Mouse (Mus musculus) heart, embryonic 16.5 days (tissue): ENCODE measurements around the gene Map7. TPM values are rescaled to one million over a fixed set of nuclear protein-coding genes. Genes with fewer than 3 reads are reported as not detected.

Experiments
- ATAC-seq: fragments of 200-750 bp; cut with Nextera tagmentation; replicated peaks from 2 replicates; pipeline ENCODE4 v1.8.0; 2017; ENCODE audit warnings: moderate number of reproducible peaks; ENCODE audit not compliant: insufficient read depth, low FRiP score; ENCODE audit errors: extremely low read depth
- H3K27ac ChIP-seq: fragments of 300-500 bp; sonication (generic); 2 replicates; pipeline ENCODE4 v1.5.1; 2014; ENCODE audit warnings: mild to moderate bottlenecking, low read length, control low read depth, moderate library complexity
- H3K27me3 ChIP-seq: fragments of 300-500 bp; sonication (generic); 2 replicates; pipeline ENCODE4 v1.6.1; 2014; ENCODE audit warnings: low read length, mixed read lengths; ENCODE audit not compliant: control insufficient read depth, insufficient read depth
- H3K36me3 ChIP-seq: fragments of 300-500 bp; sonication (generic); 2 replicates; pipeline ENCODE4 v1.6.1; 2014; ENCODE audit not compliant: control insufficient read depth, insufficient read depth
- H3K4me1 ChIP-seq: fragments of 300-500 bp; sonication (generic); 2 replicates; pipeline ENCODE4 v1.6.1; 2014; ENCODE audit warnings: low read length, mixed read lengths; ENCODE audit not compliant: control insufficient read depth, insufficient read depth
- H3K4me2 ChIP-seq: fragments of 300-500 bp; sonication (generic); 2 replicates; pipeline ENCODE4 v1.6.1; 2014; ENCODE audit warnings: low read depth, mild to moderate bottlenecking, control low read depth, low read length
- H3K4me3 ChIP-seq: fragments of 300-500 bp; sonication (generic); 2 replicates; pipeline ENCODE4 v1.5.1; 2014; ENCODE audit warnings: mild to moderate bottlenecking, control low read depth, low read length
- H3K9ac ChIP-seq: fragments of 300-500 bp; sonication (generic); 2 replicates; pipeline ENCODE4 v1.6.1; 2014; ENCODE audit warnings: low read length, control low read depth
- H3K9me3 ChIP-seq: fragments of 300-500 bp; sonication (generic); replicated peaks from 2 replicates; pipeline ENCODE4 v1.6.1; 2016; ENCODE audit warnings: low read length; ENCODE audit not compliant: control insufficient read depth
- WGBS: fragments of 180-500 bp; shearing (Covaris S2); extraction: QIAGEN DNeasy Blood & Tissue Kit; methylation state at CpG from one replicate; pipeline ENCODE4 v1.1.7; 2014; 5-methylcytosine and 5-hydroxymethylcytosine counted together
- polyA plus RNA-seq: library from polyadenylated mRNA; unstranded; fragments of >200 nt; fragmentation: Nextera tagmentation; extraction: Ambion mirVana; gene quantifications from 2 replicates; pipeline ENCODE4 v1.2.1, GENCODE M21; 2015

The Map7 gene
- polyA plus RNA-seq, 1 experiment from 2014 or later, result 7.6 TPM

DNA sequence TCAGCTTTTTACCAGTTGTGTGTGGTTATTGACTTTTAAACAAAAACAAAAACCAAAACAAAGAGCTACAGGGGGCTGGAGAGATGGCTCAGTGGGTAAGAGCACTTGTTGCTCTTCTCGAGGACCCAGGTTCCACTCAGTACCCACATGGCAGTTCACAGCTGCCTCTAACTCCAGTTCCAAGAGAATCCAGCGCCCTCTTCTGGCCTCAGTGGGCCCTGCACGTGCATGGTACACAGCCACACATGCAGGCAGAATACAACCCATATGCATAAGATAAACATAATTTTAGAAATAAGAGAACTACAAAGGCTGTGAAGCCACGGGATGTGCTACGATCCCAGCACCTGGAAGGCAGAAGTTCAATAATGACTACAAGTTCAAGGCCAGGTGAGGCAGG, 147.7 kb downstream of the Map7 start:
- H3K27me3 ChIP-seq, result no peaks in the 10 kb centered on the region
- no peak overlapping the region for H3K9ac ChIP-seq
- WGBS, result 72% methylated on average over 5 of the region's 5 CpGs
- H3K4me3 ChIP-seq, result no peak overlapping the region
- no peak for ATAC-seq
- peaks cover 7% of the 10 kb centered on the region for H3K4me1 ChIP-seq
- H3K9me3 ChIP-seq, result no peaks in the 10 kb centered on the region; the same call in 1 of the 2 replicates
- H3K4me2 ChIP-seq, result no peak overlapping the region
- no peak overlapping the region for H3K27ac ChIP-seq
- H3K36me3 ChIP-seq, result no peaks in the 10 kb centered on the region

DNA sequence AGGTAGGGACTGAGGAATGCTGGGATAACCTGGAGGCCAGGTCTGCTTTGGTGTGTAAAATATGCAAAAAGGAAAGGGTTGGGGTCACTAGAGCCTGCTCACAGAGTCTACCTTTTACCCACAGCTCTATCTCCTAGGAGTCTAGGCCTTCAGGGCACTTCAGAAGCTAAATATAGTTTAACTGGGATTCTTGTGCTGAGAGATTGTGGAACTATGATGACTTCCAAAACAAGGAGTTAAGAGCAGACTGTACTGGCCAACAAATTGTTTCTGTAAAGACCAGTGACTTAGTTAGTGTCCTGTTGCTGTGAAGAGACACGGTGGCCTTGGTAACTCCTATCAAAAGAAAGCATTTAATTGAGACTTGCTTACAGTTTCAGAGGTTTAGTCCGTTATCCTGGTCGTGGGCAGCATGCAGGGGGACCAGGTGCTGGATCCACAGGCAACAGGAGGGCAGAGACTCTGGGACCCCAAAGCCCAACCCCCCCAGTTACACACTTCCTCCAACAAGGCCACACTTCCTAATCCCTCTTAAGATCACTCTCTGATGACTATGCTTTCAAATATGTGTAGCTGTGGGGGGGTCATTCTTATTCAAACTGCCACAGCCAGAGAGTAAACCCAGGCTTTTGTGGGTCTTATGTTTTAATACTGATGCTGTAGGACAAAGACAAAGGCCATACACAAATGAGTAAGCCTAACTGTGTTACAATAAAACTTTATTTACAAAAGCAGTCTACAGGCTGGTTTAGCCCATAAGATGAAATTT, 150.1 kb downstream of the Map7 start:
- Histone ChIP-seq H3K27me3 (no peaks in the 10 kb centered on the region), H3K4me2 (peak overlapping the region; percentile 47; the same call in 1 of the 2 replicates)

GRCm38 (mm10) chr10:20299114-20299513, 150.8 kb downstream of the Map7 start:
- Histone ChIP-seq H3K4me3 (no peak overlapping the region), H3K4me2 (no peak overlapping the region), H3K36me3 (no peaks in the 10 kb centered on the region), H3K9ac (no peak overlapping the region), H3K9me3 (no peaks in the 10 kb centered on the region; the same call in 1 of the 2 replicates), H3K27ac (peak overlapping the region; percentile 93; the same call in 1 of the 2 replicates), H3K27me3 (no peaks in the 10 kb centered on the region), H3K4me1 (peaks cover 7% of the 10 kb centered on the region)
- 81% methylated on average over 5 of the region's 5 CpGs for WGBS
- no peak for ATAC-seq

More for the DNA sequence above, 150.1 kb downstream of the Map7 start:
- Histone ChIP-seq H3K4me1 (peaks cover 7% of the 10 kb centered on the region), H3K4me3 (no peak overlapping the region), H3K9me3 (no peaks in the 10 kb centered on the region; the same call in 1 of the 2 replicates), H3K27ac (peak overlapping the region; percentile 93), H3K36me3 (no peaks in the 10 kb centered on the region), H3K9ac (no peak overlapping the region)
- 29% methylated on average over 3 of the region's 3 CpGs for WGBS
- ATAC-seq, result peak; percentile 89

- Histone ChIP-seq H3K9me3 (no peaks in the 10 kb centered on the region), H3K4me3 (peak overlapping the region; percentile 94), H3K36me3 (0 out of 2 replicates have a peak, but pooled peaks cover 2% of the 10 kb centered on the region), H3K9ac (peak overlapping the region; percentile 74), H3K4me1 (peaks cover 15% of the 10 kb centered on the region), H3K27ac (peak overlapping the region; percentile 98), H3K4me2 (peak overlapping the region; percentile 73), H3K27me3 (no peaks in the 10 kb centered on the region)
- 50% methylated on average over 11 of the region's 11 CpGs for WGBS
- ATAC-seq, result no peak
These were observed 162.9 kb downstream of the Map7 start for GRCm38 (mm10) chr10:20310969-20311769.

GRCm38 (mm10) chr10:20311918-20312735, 163.9 kb downstream of the Map7 start, which contains the start of gene Bclaf1:
Bclaf1 (plus strand) TSS chr10:20312469.
- Histone ChIP-seq H3K9me3 (no peaks in the 10 kb centered on the region), H3K4me3 (peak within 1 kb of the TSS; percentile 94), H3K36me3 (0 out of 2 replicates have a peak, but pooled peaks cover 2% of the 10 kb centered on the region), H3K4me1 (peaks cover 17% of the 10 kb centered on the region), H3K27ac (peak within 1 kb of the TSS; percentile 98), H3K4me2 (peak within 1 kb of the TSS; percentile 73), H3K27me3 (no peaks in the 10 kb centered on the region), H3K9ac (peak within 1 kb of the TSS; percentile 99)
- peak; percentile 98 for ATAC-seq
- WGBS, result under 1% methylated on average over 84 of the region's 84 CpGs

- Histone ChIP-seq H3K4me3 (peak overlapping the region; percentile 94), H3K9ac (peak overlapping the region; percentile 99), H3K27me3 (no peaks in the 10 kb centered on the region), H3K4me2 (peak overlapping the region; percentile 67), H3K27ac (peak overlapping the region; percentile 98), H3K36me3 (0 out of 2 replicates have a peak, but pooled peaks cover 2% of the 10 kb centered on the region), H3K4me1 (peaks cover 23% of the 10 kb centered on the region), H3K9me3 (no peaks in the 10 kb centered on the region)
- WGBS, result under 1% methylated on average over 54 of the region's 54 CpGs
- peak; percentile 81 for ATAC-seq
These were observed 164.5 kb downstream of the Map7 start for GRCm38 (mm10) chr10:20312736-20313301.

DNA sequence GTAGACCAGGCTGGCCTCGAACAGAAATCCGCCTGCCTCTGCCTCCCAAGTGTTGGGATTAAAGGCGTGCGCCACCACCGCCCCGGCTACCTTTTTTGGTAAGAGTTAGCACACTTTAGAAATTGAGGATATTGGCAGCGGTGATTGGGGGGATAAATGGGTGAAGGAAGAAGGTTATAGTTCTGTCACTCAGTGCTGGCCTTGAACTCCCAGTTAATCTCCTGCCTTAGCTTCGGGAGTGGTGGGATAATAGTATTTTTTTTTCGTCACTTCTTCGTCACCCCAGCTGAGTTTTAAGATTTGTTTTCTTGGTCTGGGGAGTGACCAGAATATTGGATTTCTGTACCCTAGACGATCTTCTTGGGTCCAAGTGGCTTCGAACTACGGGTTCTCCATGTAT, 165.2 kb downstream of the Map7 start:
- WGBS, result 34% methylated on average over 13 of the region's 13 CpGs
- Histone ChIP-seq H3K9me3 (no peaks in the 10 kb centered on the region), H3K27me3 (no peaks in the 10 kb centered on the region), H3K4me1 (peaks cover 23% of the 10 kb centered on the region), H3K36me3 (peaks cover 6% of the 10 kb centered on the region), H3K9ac (peak overlapping the region; percentile 99), H3K27ac (peak overlapping the region; percentile 98; the same call in 1 of the 2 replicates), H3K4me3 (peak overlapping the region; percentile 94), H3K4me2 (peak overlapping the region; percentile 67)
- ATAC-seq, result no peak

GRCm38 (mm10) chr10:20313941-20314340, 165.7 kb downstream of the Map7 start:
- Histone ChIP-seq H3K4me2 (peak overlapping the region; percentile 32), H3K4me3 (peak overlapping the region; percentile 19), H3K27ac (no peak overlapping the region), H3K9ac (no peak overlapping the region), H3K9me3 (no peaks in the 10 kb centered on the region), H3K4me1 (peaks cover 23% of the 10 kb centered on the region), H3K36me3 (peaks cover 9% of the 10 kb centered on the region), H3K27me3 (no peaks in the 10 kb centered on the region)
- ATAC-seq, result no peak
- WGBS, result 74% methylated on average over 4 of the region's 4 CpGs
